Mouse (Mus musculus): Measurements from ENCODE around the gene Olfr2. TPM values are rescaled to one million over a fixed set of nuclear protein-coding genes. Genes with fewer than 3 reads are reported as not detected.
"Not testable (repeated sequence)": the region's sequence is repeated elsewhere in the genome, so short reads cannot be mapped to it uniquely, and the experiment has no call there.

The Olfr2 gene
- not detected in 2 replicates for polyA plus RNA-seq (2015; fragmentation: Nextera tagmentation; extraction: Ambion mirVana)

DNA sequence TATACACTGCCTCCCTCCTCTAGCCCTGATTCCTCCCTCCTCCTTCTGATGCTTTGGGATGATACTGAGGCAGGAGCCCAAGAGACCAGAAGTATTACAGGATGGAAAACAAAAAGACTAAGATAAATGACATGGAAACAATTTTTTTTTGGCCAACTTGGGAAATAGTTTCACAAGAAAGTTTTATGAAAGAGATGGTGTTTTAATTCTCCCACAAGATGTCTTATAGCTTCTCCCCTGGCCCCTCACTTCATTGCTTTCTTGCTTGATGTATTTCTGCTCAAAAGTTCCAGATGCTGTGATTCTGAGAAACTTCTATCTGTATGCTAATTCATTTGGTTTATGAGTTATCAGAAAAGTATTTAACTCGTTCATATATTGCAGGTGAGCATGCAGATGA, at the start of gene Olfr2:
Olfr2 (minus strand) TSS at position 101 of the 400 bp plus-strand sequence.
- H3K4me2 ChIP-seq = no peak within 1 kb of the TSS
- no peaks in the 10 kb centered on the region for H3K9me3 ChIP-seq (replicated peaks)
- no peaks in the 10 kb centered on the region for H3K27me3 ChIP-seq
- WGBS (ENCODE audit: insufficient replicate concordance) = 33% methylated on average over 1 of the region's 1 CpGs
- no peak within 1 kb of the TSS for H3K4me3 ChIP-seq (replicated peaks)
- H3K9ac ChIP-seq = no peak within 1 kb of the TSS
- H3K36me3 ChIP-seq = no peaks in the 10 kb centered on the region
- DNase-seq (no peak), ATAC-seq (ENCODE audit: low read depth) (no peak)
- H3K27ac ChIP-seq = no peak within 1 kb of the TSS
- H3K4me1 ChIP-seq (replicated peaks) = no peaks in the 10 kb centered on the region

DNA sequence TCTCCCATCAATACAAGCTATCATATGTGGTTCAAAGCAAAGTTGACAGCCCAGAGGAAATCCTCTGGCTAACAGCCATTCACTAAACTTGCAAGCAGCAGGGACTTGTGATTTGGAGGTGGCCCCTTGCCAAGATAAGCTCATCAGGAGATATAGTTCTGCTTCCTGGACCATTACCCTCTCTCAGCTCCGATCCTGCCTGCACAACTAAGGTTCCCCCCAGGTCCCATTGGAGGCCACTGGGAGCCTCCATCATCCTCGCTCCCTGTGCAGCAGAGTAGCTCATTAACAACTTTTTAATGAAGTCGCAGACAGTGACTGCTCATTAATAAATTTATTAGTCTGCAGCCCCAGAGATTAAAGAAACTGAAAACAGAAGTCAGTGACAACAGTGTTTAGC, 41.7 kb upstream of the Olfr2 start:
- H3K27ac ChIP-seq = no peak overlapping the region
- H3K9ac ChIP-seq = no peak overlapping the region
- H3K4me1 ChIP-seq (replicated peaks) = no peaks in the 10 kb centered on the region
- no peak overlapping the region for H3K4me3 ChIP-seq (replicated peaks)
- DNase-seq (no peak), ATAC-seq (ENCODE audit: low read depth) (no peak)
- no peaks in the 10 kb centered on the region for H3K9me3 ChIP-seq (replicated peaks)
- no peak overlapping the region for H3K4me2 ChIP-seq
- 28% methylated on average over 3 of the region's 3 CpGs for WGBS (ENCODE audit: insufficient replicate concordance)
- no peaks in the 10 kb centered on the region for H3K27me3 ChIP-seq
- no peaks in the 10 kb centered on the region for H3K36me3 ChIP-seq

DNA sequence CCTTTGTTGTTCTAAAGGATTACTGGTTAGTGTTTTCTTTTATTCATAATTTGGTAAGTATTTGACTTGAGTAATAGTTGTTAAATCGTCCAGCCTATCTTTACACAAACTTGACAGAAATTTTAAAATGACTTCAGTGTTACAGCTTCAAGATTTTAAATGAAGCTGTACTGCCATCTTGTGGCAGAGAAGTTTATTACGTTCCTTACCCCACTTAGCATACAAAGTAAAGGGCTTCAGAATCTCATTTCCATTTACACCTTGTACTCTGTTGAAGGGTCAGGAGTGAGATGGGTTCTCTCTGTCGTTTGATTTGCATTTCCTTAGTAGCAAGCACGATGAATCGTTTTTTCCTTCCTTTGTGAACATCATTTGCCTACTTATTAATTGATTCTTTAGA, 40.0 kb upstream of the Olfr2 start:
- no peaks in the 10 kb centered on the region for H3K4me1 ChIP-seq (replicated peaks)
- no peak overlapping the region for H3K27ac ChIP-seq
- H3K4me3 ChIP-seq (replicated peaks) = no peak overlapping the region
- DNase-seq (no peak), ATAC-seq (ENCODE audit: low read depth) (no peak)
- H3K27me3 ChIP-seq = no peaks in the 10 kb centered on the region
- H3K4me2 ChIP-seq = no peak overlapping the region
- 3% methylated on average over 5 of the region's 5 CpGs for WGBS (ENCODE audit: insufficient replicate concordance)
- H3K36me3 ChIP-seq = no peaks in the 10 kb centered on the region
- H3K9me3 ChIP-seq (replicated peaks) = no peaks in the 10 kb centered on the region
- no peak overlapping the region for H3K9ac ChIP-seq

DNA sequence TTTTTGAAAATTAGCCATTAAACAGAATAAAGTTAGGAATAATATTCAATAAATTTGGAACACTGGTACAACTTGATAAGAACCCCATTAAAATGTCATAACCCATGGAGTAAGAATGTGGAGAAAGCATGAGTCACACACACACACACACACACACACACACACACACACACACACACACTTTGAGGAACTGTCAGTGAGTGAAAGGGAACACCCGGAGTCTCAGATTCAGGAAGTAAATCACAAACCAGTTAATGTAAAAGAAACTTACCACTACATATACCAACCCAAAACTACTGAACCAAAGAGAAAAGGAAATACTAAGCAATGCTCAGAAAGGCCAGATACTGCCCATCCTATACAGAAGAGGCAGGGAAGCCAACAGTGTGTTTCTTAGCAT, 38.5 kb upstream of the Olfr2 start:
- Histone ChIP-seq H3K27me3 (no peaks in the 10 kb centered on the region), H3K4me3 (replicated peaks) (no peak overlapping the region), H3K9ac (no peak overlapping the region), H3K9me3 (replicated peaks) (no peaks in the 10 kb centered on the region), H3K36me3 (no peaks in the 10 kb centered on the region), H3K4me2 (no peak overlapping the region), H3K4me1 (replicated peaks) (no peaks in the 10 kb centered on the region), H3K27ac (no peak overlapping the region)
- no peak for ATAC-seq (ENCODE audit: low read depth)
- 23% methylated on average over 1 of the region's 1 CpGs for WGBS (ENCODE audit: insufficient replicate concordance)
- DNase-seq = no peak

DNA sequence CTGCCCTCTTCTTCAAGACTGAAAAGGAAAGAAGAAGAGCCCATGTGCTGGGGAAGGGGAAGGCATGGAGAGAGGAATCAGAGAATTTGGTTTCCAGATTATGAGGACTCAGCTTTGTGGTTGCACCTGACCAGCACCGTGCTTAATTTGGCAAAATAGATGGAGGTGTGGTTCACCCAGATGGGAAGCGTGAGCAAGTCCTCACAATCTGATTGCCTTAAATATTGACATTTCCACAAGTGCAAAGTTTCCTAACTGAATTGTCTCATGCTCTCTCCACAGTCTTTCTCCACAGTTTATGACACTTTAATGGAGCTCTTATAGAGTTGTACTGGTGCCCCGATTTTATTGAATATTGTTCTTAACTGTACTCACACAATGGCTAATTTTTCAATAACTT, 37.3 kb upstream of the Olfr2 start:
- Histone ChIP-seq H3K4me2 (no peak overlapping the region), H3K27ac (no peak overlapping the region), H3K27me3 (no peaks in the 10 kb centered on the region), H3K9me3 (replicated peaks) (no peaks in the 10 kb centered on the region), H3K9ac (no peak overlapping the region), H3K36me3 (no peaks in the 10 kb centered on the region), H3K4me3 (replicated peaks) (no peak overlapping the region), H3K4me1 (replicated peaks) (no peaks in the 10 kb centered on the region)
- WGBS (ENCODE audit: insufficient replicate concordance) = 60% methylated on average over 3 of the region's 3 CpGs
- ATAC-seq (ENCODE audit: low read depth) (no peak), DNase-seq (no peak)

DNA sequence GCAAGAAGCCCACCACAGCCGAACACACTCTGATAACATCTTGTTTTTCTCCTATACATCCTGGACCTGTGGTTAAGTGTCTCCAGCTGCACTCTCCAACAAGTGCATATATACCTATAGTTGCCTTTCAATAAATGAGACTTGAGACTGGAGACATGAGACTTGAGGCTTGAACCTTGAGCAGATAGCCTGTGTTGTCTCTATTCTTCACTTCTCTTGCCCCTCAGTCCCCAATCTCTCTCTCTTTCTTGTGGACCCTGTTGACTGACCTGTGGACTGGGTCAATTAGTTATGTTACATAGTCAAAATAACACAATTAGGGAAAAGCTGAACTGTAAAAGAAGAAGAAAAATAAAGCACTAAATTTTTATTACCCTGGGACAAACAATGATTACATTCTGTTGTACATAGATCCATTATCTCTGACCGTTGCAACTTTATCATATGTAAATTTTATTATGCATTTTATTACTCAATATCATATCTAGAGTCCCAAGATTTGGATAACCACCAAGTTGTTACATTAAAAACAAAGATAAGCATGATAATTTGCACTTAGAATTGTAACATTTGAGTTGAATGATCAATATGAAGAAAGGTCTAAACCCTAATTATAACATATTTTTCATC, 34.2 kb upstream of the Olfr2 start:
- Histone ChIP-seq H3K36me3 (no peaks in the 10 kb centered on the region), H3K27ac (no peak overlapping the region), H3K9ac (no peak overlapping the region), H3K27me3 (no peaks in the 10 kb centered on the region), H3K9me3 (replicated peaks) (no peaks in the 10 kb centered on the region), H3K4me1 (replicated peaks) (no peaks in the 10 kb centered on the region), H3K4me3 (replicated peaks) (no peak overlapping the region), H3K4me2 (no peak overlapping the region)
- ATAC-seq (ENCODE audit: low read depth) = no peak
- DNase-seq = no peak
- 44% methylated on average over 2 of the region's 2 CpGs for WGBS (ENCODE audit: insufficient replicate concordance)

DNA sequence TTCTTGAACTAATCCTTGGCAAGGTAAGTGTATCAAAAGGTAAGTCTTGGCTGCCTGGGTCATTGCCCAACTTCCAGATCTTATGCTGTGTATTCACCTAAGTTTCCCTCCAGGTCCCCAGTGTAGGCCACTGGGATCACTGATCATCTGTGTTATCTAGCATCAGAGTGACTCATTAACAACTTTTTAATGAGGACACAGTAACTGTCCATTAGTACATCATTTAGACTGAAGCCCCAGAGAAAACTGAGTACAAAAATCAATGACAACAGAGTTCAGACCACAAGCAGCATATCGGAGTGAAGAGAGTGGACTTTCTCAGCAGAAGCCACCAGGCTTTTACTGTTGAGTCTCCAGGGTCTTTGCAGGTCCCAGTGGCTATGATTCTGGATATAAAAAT, 25.0 kb upstream of the Olfr2 start, which contains the start of gene Olfr713:
Olfr713 (plus strand) TSS at position 301 of the 400 bp plus-strand sequence.
- H3K9me3 ChIP-seq (replicated peaks) = no peaks in the 10 kb centered on the region
- 72% methylated on average over 1 of the region's 1 CpGs for WGBS (ENCODE audit: insufficient replicate concordance)
- no peaks in the 10 kb centered on the region for H3K4me1 ChIP-seq (replicated peaks)
- H3K4me3 ChIP-seq (replicated peaks) = no peak within 1 kb of the TSS
- H3K9ac ChIP-seq = no peak within 1 kb of the TSS
- no peaks in the 10 kb centered on the region for H3K27me3 ChIP-seq
- no peak within 1 kb of the TSS for H3K27ac ChIP-seq
- no peak for ATAC-seq (ENCODE audit: low read depth)
- H3K4me2 ChIP-seq = no peak within 1 kb of the TSS
- no peak for DNase-seq
- no peaks in the 10 kb centered on the region for H3K36me3 ChIP-seq

DNA sequence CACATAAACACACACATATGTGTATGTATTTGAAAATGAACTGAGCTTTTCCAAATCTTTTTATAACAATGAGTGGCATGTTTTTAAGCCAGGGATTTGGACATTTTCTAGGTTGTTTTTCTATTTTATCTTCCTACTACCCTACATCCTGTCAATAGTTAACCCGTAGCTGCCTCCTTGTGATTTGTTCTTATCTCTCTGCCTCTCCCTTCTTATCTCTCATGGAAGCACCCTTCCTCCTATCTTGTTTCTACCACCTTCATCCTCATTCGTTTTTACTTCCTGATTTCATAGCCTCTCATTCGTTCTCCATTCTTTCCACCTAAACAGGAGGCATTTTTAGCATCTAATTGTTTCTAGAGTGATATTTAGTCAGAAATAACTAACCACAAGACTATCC, 1.7 kb downstream of the Olfr2 start:
- Histone ChIP-seq H3K36me3 (no peaks in the 10 kb centered on the region), H3K4me3 (replicated peaks) (no peak overlapping the region), H3K9me3 (replicated peaks) (no peaks in the 10 kb centered on the region), H3K4me1 (replicated peaks) (no peaks in the 10 kb centered on the region), H3K27ac (no peak overlapping the region), H3K4me2 (no peak overlapping the region), H3K9ac (no peak overlapping the region), H3K27me3 (no peaks in the 10 kb centered on the region)
- 11% methylated on average over 3 of the region's 3 CpGs for WGBS (ENCODE audit: insufficient replicate concordance)
- no peak for ATAC-seq (ENCODE audit: low read depth)
- DNase-seq = no peak

DNA sequence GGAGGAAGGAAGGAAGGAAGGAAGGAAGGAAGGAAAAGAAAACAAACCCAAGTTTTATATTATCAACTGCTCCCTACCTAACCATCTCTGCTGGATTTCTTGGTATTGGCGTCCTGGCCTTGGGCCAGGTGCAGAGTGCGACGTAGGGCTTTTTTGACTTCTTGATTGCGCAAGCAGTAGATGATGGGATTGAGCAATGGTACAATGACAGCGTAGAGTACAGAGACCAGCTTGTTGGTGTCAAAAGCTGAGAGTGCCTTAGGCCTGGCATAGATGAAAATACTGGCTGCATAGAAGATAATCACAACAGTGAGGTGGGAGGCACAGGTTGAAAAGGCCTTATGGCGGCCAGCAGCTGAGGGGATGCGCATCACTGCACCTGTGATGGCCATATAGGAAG, 5.1 kb downstream of the Olfr2 start:
- no peak for ATAC-seq (ENCODE audit: low read depth)
- H3K4me2 ChIP-seq = no peak overlapping the region
- 73% methylated on average over 7 of the region's 7 CpGs for WGBS (ENCODE audit: insufficient replicate concordance)

DNA sequence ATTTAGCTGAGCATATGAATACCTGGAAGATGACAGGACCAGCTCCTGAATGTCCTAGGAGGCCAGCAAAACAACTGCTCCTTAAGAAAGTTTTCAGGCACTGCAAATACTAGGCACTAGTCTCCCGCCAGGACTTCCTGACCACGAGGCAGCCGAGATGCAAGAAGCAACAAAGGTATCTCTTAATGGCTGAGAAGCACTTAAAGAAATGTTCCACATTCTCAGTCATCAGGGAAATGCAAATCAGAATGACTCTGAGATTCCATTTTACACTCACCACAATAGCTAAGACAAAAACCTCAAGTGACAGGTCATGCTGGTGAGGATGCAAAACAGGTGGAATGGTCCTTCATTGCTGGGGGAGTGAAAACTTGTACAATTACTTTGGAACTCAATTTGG, 20.6 kb downstream of the Olfr2 start:
- Histone ChIP-seq H3K9me3 (replicated peaks) (no peaks in the 10 kb centered on the region), H3K27me3 (no peaks in the 10 kb centered on the region), H3K9ac (no peak overlapping the region), H3K36me3 (no peaks in the 10 kb centered on the region), H3K4me3 (replicated peaks) (no peak overlapping the region), H3K4me2 (no peak overlapping the region), H3K4me1 (replicated peaks) (no peaks in the 10 kb centered on the region), H3K27ac (no peak overlapping the region)
- ATAC-seq (ENCODE audit: low read depth) (no peak), DNase-seq (no peak)
- 80% methylated on average over 3 of the region's 3 CpGs for WGBS (ENCODE audit: insufficient replicate concordance)

More for the DNA sequence above, 5.1 kb downstream of the Olfr2 start:
- Histone ChIP-seq H3K36me3 (no peaks in the 10 kb centered on the region), H3K27ac (no peak overlapping the region), H3K27me3 (no peaks in the 10 kb centered on the region), H3K9me3 (replicated peaks) (no peaks in the 10 kb centered on the region), H3K9ac (no peak overlapping the region), H3K4me1 (replicated peaks) (no peaks in the 10 kb centered on the region), H3K4me3 (replicated peaks) (no peak overlapping the region)
- DNase-seq = no peak

DNA sequence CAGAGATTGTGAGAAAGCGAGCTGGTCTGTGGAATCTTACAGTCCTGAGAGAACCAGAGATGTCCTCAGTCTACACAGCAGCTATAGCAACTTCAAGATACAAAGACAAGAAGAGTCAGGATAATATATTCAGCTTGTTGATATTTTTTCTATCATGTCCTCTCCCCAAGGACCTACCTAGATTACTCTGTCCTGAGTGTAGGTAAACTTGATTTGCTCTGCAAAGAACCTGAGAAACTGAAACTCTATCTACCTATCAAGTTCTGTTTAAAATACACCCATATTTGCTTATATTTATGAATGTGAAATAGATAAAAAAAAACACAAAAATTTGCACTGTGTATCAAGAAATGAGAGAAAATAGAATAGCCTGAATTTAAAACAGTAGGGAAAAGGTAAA, 30.5 kb downstream of the Olfr2 start, which contains the start of gene Olfr711:
Olfr711 (minus strand) TSS at position 101 of the 400 bp plus-strand sequence.
- no peaks in the 10 kb centered on the region for H3K27me3 ChIP-seq
- no peak within 1 kb of the TSS for H3K4me2 ChIP-seq
- H3K36me3 ChIP-seq = no peaks in the 10 kb centered on the region
- DNase-seq (no peak), ATAC-seq (ENCODE audit: low read depth) (no peak)
- no peaks in the 10 kb centered on the region for H3K4me1 ChIP-seq (replicated peaks)
- H3K9me3 ChIP-seq (replicated peaks) = no peaks in the 10 kb centered on the region
- H3K4me3 ChIP-seq (replicated peaks) = no peak within 1 kb of the TSS
- no peak within 1 kb of the TSS for H3K9ac ChIP-seq
- 29% methylated on average over 1 of the region's 1 CpGs for WGBS (ENCODE audit: insufficient replicate concordance)
- no peak within 1 kb of the TSS for H3K27ac ChIP-seq

DNA sequence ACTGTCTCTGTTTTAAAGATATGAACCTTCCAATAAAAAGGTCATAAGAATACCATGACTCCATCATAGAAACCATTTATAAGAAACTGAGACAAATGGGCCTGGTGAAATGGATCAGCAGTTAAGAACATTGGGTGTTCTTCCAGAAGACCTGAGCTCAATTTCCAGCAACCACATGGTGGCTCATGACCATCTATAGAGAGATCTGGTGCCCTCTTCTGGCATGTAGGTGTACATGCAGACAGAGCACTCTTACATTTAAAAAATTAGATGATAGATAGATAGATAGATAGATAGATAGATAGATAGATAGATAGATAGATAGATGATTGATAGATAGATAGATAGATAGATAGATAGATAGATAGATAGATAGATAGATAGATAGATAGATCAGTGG, 38.4 kb downstream of the Olfr2 start:
- not testable (repeated sequence) for H3K27me3 ChIP-seq; H3K9me3 ChIP-seq (replicated peaks); H3K27ac ChIP-seq; H3K4me3 ChIP-seq (replicated peaks); DNase-seq; H3K9ac ChIP-seq; H3K4me1 ChIP-seq (replicated peaks); ATAC-seq (ENCODE audit: low read depth); H3K4me2 ChIP-seq; H3K36me3 ChIP-seq
